In genomic region chr11:108276148-108276547, GRCm38 (mm10) we compare ENCODE assay signal across 29 mouse cellular contexts.
DNase-seq lines count a peak whose midpoint lies in the region; ATAC-seq and TF ChIP-seq lines count a peak whose summit lies in the region.
"Had no signal": no experiment of that assay in that cellular context is flagged by ENCODE, and none has a peak within 500 bp of the region (broad histone marks: within the 10 kb centered on the region; RNA-seq: fewer than 3 reads in every experiment).

No protein-coding gene starts in this region.

- H3K9ac ChIP-seq in lung, postnatal 0 days (replicated peaks; ENCODE audit: low read depth): no peak overlapping the region
- H3K9ac ChIP-seq in stomach, postnatal 0 days (ENCODE audit: low read length): no peak overlapping the region
- H3K9ac ChIP-seq: embryonic facial prominence, embryonic 15.5 days; forebrain, embryonic 12.5 days; forebrain, postnatal 0 days; heart, embryonic 15.5 days; liver, embryonic 12.5 days; liver, postnatal 0 days; midbrain, embryonic 13.5 days; neural tube, embryonic 12.5 days had no signal

- H3ac ChIP-seq in myocyte (ENCODE audit: control insufficient read depth, insufficient read length): no peak overlapping the region

- no peak for ATAC-seq in lung, postnatal 0 days
- ATAC-seq in stomach, postnatal 0 days (ENCODE audit: low FRiP score, low TSS enrichment): no peak
- ATAC-seq: forebrain, postnatal 0 days; inflammation-experienced regulatory T-cells, adult 6 months; liver, embryonic 12.5 days; liver, postnatal 0 days; midbrain, embryonic 13.5 days had no signal

- DNase-seq in kidney, adult 2 months: peak; percentile 19
- no peak for DNase-seq in kidney, adult 8-10 months
- DNase-seq in lung, postnatal 0 days (ENCODE audit: low spot score): peak; percentile 26
- no peak for DNase-seq in lung, postnatal 14 days
- peak; percentile 31 for DNase-seq in NIH3T3 (ENCODE audit: low read depth)
- no peak for DNase-seq in stomach, postnatal 0 days (ENCODE audit: low spot score)
- DNase-seq: adrenal gland, adult 8-10 months; B cell, adult 2 months; cerebellum, adult 8-10 months; cerebellum, postnatal 25 days; forebrain, postnatal 0 days; kidney, adult 9 months; layer of hippocampus, postnatal 36 days; left cerebral cortex, postnatal 4 days; liver, postnatal 0 days; lung, postnatal 4 days; right cerebral cortex, postnatal 4 days; thymus, adult 2 months; thymus, postnatal 36 days had no signal

- H3K4me3 ChIP-seq in kidney, adult 2 months (ENCODE audit: insufficient read depth, low read depth, low read length): no peak overlapping the region
- no peak overlapping the region for H3K4me3 ChIP-seq in lung, postnatal 0 days (ENCODE audit: low read depth, low read length)
- H3K4me3 ChIP-seq in myocyte: no peak overlapping the region
- no peak overlapping the region for H3K4me3 ChIP-seq in stomach, postnatal 0 days (ENCODE audit: low read depth, low read length)
- H3K4me3 ChIP-seq: embryonic facial prominence, embryonic 10.5 days; embryonic facial prominence, embryonic 15.5 days; forebrain, embryonic 12.5 days; heart, embryonic 15.5 days; liver, embryonic 12.5 days; midbrain, embryonic 13.5 days; neural tube, embryonic 12.5 days had no signal

- no peaks in the 10 kb centered on the region for H3K36me3 ChIP-seq in kidney, adult 2 months (ENCODE audit: control insufficient read depth, insufficient read depth, low read length)
- no peaks in the 10 kb centered on the region for H3K36me3 ChIP-seq in lung, postnatal 0 days (ENCODE audit: insufficient read depth, low read length)
- H3K36me3 ChIP-seq in myocyte (ENCODE audit: control insufficient read depth, insufficient read depth): no peaks in the 10 kb centered on the region
- no peaks in the 10 kb centered on the region for H3K36me3 ChIP-seq in stomach, postnatal 0 days (ENCODE audit: control insufficient read depth, insufficient read depth, low read length)
- H3K36me3 ChIP-seq: embryonic facial prominence, embryonic 10.5 days; embryonic facial prominence, embryonic 15.5 days; forebrain, embryonic 12.5 days; heart, embryonic 15.5 days; liver, embryonic 12.5 days; midbrain, embryonic 13.5 days; neural tube, embryonic 12.5 days had no signal

- TF ChIP-seq EP300 in lung, postnatal 0 days (IDR thresholded peaks at IDR 0.05): no peak
- no peak for TF ChIP-seq EP300 in stomach, postnatal 0 days (optimal IDR thresholded peaks at IDR 0.05)

- no peak for TF ChIP-seq POLR2A in kidney, adult 2 months (IDR thresholded peaks at IDR 0.05; ENCODE audit: low read depth, low read length)
- no peak for TF ChIP-seq POLR2A in myocyte (IDR thresholded peaks at IDR 0.05; ENCODE audit: insufficient read length, low read depth)

- H3K4me1 ChIP-seq in kidney, adult 2 months (ENCODE audit: control insufficient read depth, insufficient read depth, low read length): no peaks in the 10 kb centered on the region
- H3K4me1 ChIP-seq in lung, postnatal 0 days (ENCODE audit: insufficient read depth, low read depth, low read length): peaks cover 8% of the 10 kb centered on the region; the same call in 1 of the 2 replicates
- no peaks in the 10 kb centered on the region for H3K4me1 ChIP-seq in stomach, postnatal 0 days (replicated peaks; ENCODE audit: control insufficient read depth, insufficient read depth)

- H3K79me2 ChIP-seq in myocyte (ENCODE audit: control insufficient read depth, insufficient read depth): peaks cover 61% of the 10 kb centered on the region

- no peak overlapping the region for H3K27ac ChIP-seq in kidney, adult 2 months (ENCODE audit: insufficient read depth, low read depth, low read length)
- no peak overlapping the region for H3K27ac ChIP-seq in lung, postnatal 0 days (ENCODE audit: low read length)
- no peak overlapping the region for H3K27ac ChIP-seq in stomach, postnatal 0 days (replicated peaks)
- H3K27ac ChIP-seq: embryonic facial prominence, embryonic 10.5 days; embryonic facial prominence, embryonic 15.5 days; forebrain, embryonic 12.5 days; heart, embryonic 15.5 days; liver, embryonic 12.5 days; midbrain, embryonic 13.5 days; neural tube, embryonic 12.5 days had no signal

- no peaks in the 10 kb centered on the region for H3K27me3 ChIP-seq in kidney, adult 2 months (replicated peaks; ENCODE audit: control insufficient read depth, insufficient read depth, low read length)
- H3K27me3 ChIP-seq in lung, postnatal 0 days (replicated peaks; ENCODE audit: insufficient read depth, low read length): no peaks in the 10 kb centered on the region
- no peaks in the 10 kb centered on the region for H3K27me3 ChIP-seq in myocyte (ENCODE audit: control insufficient read depth, insufficient read depth, insufficient read length)
- no peaks in the 10 kb centered on the region for H3K27me3 ChIP-seq in stomach, postnatal 0 days (ENCODE audit: control insufficient read depth, insufficient read depth, low read length)
- H3K27me3 ChIP-seq: embryonic facial prominence, embryonic 15.5 days; heart, embryonic 15.5 days; liver, embryonic 12.5 days; megakaryocyte, embryonic 14.5 days had no signal

- no peak for TF ChIP-seq CTCF in kidney, adult 2 months (conservative IDR thresholded peaks at IDR 0.05; ENCODE audit: insufficient read depth, insufficient read length, low read depth, low read length)
- TF ChIP-seq CTCF in lung, postnatal 0 days (IDR thresholded peaks at IDR 0.05): no peak
- no peak for TF ChIP-seq CTCF in stomach, postnatal 0 days (IDR thresholded peaks at IDR 0.05; ENCODE audit: low read depth)

- H3K4me2 ChIP-seq in lung, postnatal 0 days (replicated peaks; ENCODE audit: low read depth, low read length): no peak overlapping the region
- H3K4me2 ChIP-seq in myocyte (ENCODE audit: low read depth): peak overlapping the region; percentile 3
- no peak overlapping the region for H3K4me2 ChIP-seq in stomach, postnatal 0 days (replicated peaks; ENCODE audit: low read depth)
- H3K4me2 ChIP-seq: embryonic facial prominence, embryonic 15.5 days; forebrain, embryonic 12.5 days; heart, embryonic 15.5 days; liver, embryonic 12.5 days; midbrain, embryonic 13.5 days; neural tube, embryonic 12.5 days had no signal

- 51% methylated on average over 2 of the region's 2 CpGs for whole genome bisulfite sequencing in kidney, adult 2 months
- WGBS in lung, postnatal 0 days: 61% methylated on average over 2 of the region's 2 CpGs
- WGBS in stomach, postnatal 0 days: 67% methylated on average over 2 of the region's 2 CpGs

- no peaks in the 10 kb centered on the region for H3K9me3 ChIP-seq in lung, postnatal 0 days (ENCODE audit: low read length)
- H3K9me3 ChIP-seq in stomach, postnatal 0 days (ENCODE audit: control insufficient read depth, low read length): no peaks in the 10 kb centered on the region
- H3K9me3 ChIP-seq: embryonic facial prominence, embryonic 10.5 days; embryonic facial prominence, embryonic 15.5 days; forebrain, embryonic 12.5 days; heart, embryonic 15.5 days; liver, embryonic 12.5 days; megakaryocyte, embryonic 14.5 days; midbrain, embryonic 13.5 days; neural tube, embryonic 12.5 days had no signal

TF ChIP-seq in myocyte, 11 proteins besides CTCF, POLR2A, EP300 and RAD21:
- TF ChIP-seq SRF (IDR thresholded peaks at IDR 0.05; ENCODE audit: control insufficient read depth, insufficient read length, low read depth) (no peak), TCF3 (IDR thresholded peaks at IDR 0.05; ENCODE audit: insufficient read length, low read depth) (no peak), MYOG (IDR thresholded peaks at IDR 0.05; ENCODE audit: control insufficient read depth in 1 of 3, insufficient read depth in 1 of 3, insufficient read length in 2 of 3, low read depth in 2 of 3) (no peak), TCF12 (IDR thresholded peaks at IDR 0.05; ENCODE audit: insufficient read depth, poor library complexity, severe bottlenecking) (no peak), MYOD1 (IDR thresholded peaks at IDR 0.05; ENCODE audit: control insufficient read depth in 1 of 3, insufficient read length in 2 of 3, low read depth in 2 of 3) (no peak)
TF ChIP-seq in myocyte: peak in this region for 0.

Comparison
In these comparisons a context has a peak if more than half of its experiments do, and no peak if none do; other contexts are left out.
1. DNase-seq: peak in kidney, adult 2 months (single experiment), lung, postnatal 0 days (single experiment) and NIH3T3 (single experiment); none in kidney, adult 8-10 months (0 of 2), lung, postnatal 14 days (single experiment) and stomach, postnatal 0 days (single experiment).